Mouse (Mus musculus) liver (tissue): ENCODE data around the gene Tmx2.
"Not testable (repeated sequence)": the region's sequence is repeated elsewhere in the genome, so short reads cannot be mapped to it uniquely, and the experiment has no call there.

Experiments used
- DNase-seq: peaks from one replicate; pipeline ENCODE4 v3.0.0-alpha.2; 2020; ENCODE audit warnings: mixed read lengths

Tmx2 gene

DNA sequence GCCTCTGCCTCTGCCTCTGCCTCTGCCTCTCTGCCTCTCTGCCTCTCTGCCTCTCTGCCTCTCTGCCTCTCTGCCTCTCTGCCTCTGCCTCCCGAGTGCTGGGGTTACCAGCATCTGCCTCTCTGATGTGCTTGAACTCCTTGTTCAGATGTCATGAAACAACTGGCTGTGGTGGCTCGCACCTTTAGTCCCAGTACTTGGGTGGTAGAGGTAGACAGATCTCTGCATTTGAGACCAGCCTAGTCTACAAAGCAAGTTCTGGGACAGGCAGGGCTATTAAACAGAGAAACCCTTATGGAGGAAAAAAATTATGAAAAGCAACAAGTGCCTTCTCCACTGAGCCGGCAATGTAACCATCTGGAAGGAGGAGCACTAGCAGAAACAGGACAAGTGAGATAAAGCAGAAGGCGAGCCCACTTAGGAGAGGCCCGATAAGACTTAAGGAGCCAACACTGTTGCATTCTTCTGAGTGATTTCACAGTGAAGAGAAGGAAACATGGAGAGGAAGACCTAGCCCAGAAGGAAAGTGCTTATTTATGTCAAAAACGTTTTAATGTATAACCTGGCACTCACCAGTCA is 3.8 kb upstream of the Tmx2 start:
- DNase-seq, result peak; percentile 74

GRCm38 (mm10) chr2:84677968-84678880 is 716 bp downstream of the Tmx2 start, which contains the start of the genes Gm28635 and Med19:
Gene Gm28635, minus strand, starts transcription at chr2:84678041.
Gene Med19, plus strand, starts transcription at chr2:84678402.
- peak; percentile 93 for DNase-seq

- no peak for DNase-seq
Measured at GRCm38 (mm10) chr2:84677270-84677967, 1.5 kb downstream of the Tmx2 start.

DNA sequence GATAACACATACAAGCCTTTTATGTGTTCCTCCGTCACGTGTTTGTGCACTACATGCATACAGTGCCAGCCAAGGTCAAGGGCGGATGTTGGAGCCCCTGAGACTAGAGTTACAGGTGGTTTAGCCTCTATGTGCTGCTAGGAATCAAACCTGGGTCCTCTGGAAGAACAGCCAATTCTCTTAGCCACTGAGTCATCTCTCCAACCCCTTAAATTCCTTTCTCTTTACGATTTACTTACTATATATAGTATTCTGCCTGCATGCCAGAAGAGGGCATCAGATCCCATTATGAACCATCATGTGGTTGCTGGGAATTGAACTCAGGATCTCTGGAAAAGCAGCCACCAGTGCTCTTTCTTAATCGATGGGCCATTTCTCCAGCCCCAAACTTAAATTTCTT is 7.4 kb downstream of the Tmx2 start:
- DNase-seq, result not testable (repeated sequence)

- DNase-seq, result peak; percentile 90
Measured at GRCm38 (mm10) chr2:84670569-84670933, 8.4 kb downstream of the Tmx2 start, which contains the start of gene Selenoh. Gene Selenoh, minus strand, starts transcription at chr2:84670770.

- peak; percentile 59 for DNase-seq
Measured at GRCm38 (mm10) chr2:84669828-84670568, 8.9 kb downstream of the Tmx2 start.

DNA sequence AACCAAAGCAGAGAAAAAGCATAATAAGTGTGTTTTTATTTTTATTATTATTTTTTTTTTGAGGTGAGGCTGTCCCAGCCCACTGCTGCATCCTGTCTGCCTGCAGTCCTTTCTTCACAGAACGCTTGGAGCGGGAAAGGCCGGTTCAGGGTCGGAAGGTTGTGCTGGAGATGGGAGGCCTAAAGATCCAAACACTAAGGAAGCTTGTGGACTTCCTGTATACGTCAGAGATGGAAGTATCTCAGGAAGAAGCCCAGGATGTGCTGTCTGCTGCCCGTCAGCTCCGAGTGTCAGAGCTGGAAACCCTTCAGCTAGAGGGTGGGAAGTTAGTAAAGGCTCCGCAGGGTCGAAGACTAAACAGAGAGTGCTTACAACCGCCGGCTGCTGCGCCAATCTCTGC is 12.9 kb downstream of the Tmx2 start:
- no peak for DNase-seq

DNA sequence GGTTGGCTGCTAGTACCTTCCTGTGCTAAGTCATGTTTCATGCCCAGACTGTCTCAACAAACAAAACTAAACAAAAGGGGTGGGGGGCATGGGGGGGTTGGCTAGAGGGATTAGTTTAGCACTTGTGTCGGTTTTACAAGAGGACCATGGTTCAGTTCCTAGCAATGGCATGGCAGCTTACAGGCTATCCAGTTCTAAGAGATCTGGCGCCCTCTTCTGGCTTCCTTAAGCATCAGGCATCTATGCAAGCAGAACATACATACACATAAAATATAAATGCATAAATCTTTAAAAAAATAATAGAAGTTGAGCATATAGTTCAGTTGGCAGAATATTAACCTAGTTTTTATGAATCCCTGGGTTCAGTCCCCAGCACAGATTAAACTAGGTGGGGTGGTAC is 16.1 kb downstream of the Tmx2 start:
- peak; percentile 77 for DNase-seq

GRCm38 (mm10) chr2:84660253-84660652 is 18.7 kb downstream of the Tmx2 start:
- DNase-seq, result peak; percentile 39

- DNase-seq, result no peak
Measured at GRCm38 (mm10) chr2:84658806-84659205, 20.1 kb downstream of the Tmx2 start, which contains the start of gene Btbd18. Gene Btbd18, plus strand, starts transcription at chr2:84659079.

GRCm38 (mm10) chr2:84655864-84656263 is 23.1 kb downstream of the Tmx2 start:
- DNase-seq, result no peak

- no peak for DNase-seq
Measured at GRCm38 (mm10) chr2:84653354-84653753, 25.6 kb downstream of the Tmx2 start.

GRCm38 (mm10) chr2:84650464-84651195 is 28.3 kb downstream of the Tmx2 start, which contains the start of gene Ctnnd1:
Gene Ctnnd1, minus strand, starts transcription at chr2:84650765.
- DNase-seq, result peak; percentile 81

DNA sequence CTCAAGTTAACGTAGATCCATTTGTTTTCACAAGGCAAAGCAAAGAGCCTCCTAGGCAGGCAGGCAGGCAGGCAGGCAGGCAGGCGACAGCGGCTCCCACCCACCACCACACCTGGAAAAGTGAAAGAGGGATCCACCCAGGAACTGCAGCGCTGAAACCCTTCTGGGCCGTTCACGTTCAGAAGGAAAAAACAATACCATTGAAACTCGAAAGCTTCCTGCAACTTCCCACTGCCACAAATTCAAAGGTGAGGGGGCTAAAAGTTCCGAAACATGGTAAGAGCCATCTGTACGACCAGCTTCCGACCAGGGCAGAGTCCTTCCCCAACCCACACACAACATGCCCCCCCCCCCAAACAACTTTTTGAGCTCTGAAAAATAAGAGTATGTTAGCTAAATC is 29.3 kb downstream of the Tmx2 start:
- peak; percentile 69 for DNase-seq

GRCm38 (mm10) chr2:84648369-84648768 is 30.6 kb downstream of the Tmx2 start:
- DNase-seq, result no peak

DNA sequence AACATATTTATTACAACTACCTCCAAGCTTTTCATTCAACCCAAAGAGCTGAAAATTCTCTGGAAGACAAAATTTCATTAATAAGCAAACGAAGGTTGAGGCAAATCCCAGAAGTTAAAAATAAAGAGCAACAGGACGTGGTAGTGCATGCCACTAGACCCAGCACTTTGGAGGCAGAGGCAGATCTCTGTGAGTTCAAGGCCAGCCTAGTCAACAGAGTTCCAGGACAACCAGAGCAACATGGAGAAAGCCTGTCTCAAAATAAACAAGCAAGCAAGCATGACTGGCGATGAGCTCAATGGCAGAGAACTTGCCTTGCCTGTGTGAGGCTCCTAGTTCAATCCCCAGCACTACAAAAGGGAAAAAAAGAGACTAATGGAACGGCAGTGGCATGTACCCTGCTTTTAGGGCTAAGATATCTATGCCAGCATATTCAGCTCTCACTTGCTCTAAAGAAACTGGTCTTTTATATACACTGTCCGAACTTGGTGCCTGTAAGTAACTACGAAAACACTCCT is 31.8 kb downstream of the Tmx2 start:
- DNase-seq, result no peak

DNA sequence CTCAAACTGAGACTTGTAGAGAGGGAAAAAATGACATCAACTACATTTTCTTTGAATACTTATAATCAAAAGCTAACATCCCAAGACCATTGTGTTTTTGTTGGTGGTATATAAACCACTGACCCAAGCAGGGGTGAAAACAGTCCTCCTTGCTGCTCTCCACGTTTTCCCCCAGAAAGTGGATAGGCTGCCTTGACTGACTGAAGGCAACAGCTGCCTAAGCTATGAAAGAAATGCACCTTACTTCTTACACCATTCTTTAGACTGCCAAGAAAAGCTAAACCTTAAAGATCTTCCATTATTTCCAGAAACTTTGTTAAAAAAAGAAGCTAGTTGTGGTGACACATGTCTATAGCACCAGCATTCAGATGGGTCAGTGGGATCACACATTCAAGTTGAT is 32.8 kb downstream of the Tmx2 start:
- DNase-seq, result no peak

- no peak for DNase-seq
Measured at GRCm38 (mm10) chr2:84640833-84641232, 38.1 kb downstream of the Tmx2 start.

GRCm38 (mm10) chr2:84638428-84639220 is 40.3 kb downstream of the Tmx2 start:
- no peak for DNase-seq

- no peak for DNase-seq
Measured at GRCm38 (mm10) chr2:84637452-84638165, 41.3 kb downstream of the Tmx2 start.
